Mouse (Mus musculus) heart, postnatal 36 days (tissue): ENCODE measurements around the gene Dhdds. TPM values are rescaled to one million over a fixed set of nuclear protein-coding genes. Genes with fewer than 3 reads are reported as not detected.

ENCODE experiments used
- DNase-seq, 2 experiments: peaks; one replicate each; pipeline ENCODE4 v3.0.0; 2021 to 2022
- intact Hi-C: fragments of 180-260 bp; cut with DNase I; formaldehyde crosslinking; loops from one replicate; pipeline ENCODE4 v1.15.1; 2025
- total RNA-seq, 2 experiments: library from RNA; stranded (reverse); gene quantifications; 2 replicates each; pipeline ENCODE4 v1.2.3; 2021

The Dhdds gene
- 10 to 100 TPM; 29.9 to 32.4 TPM for total RNA-seq

- intact Hi-C loops, result loop anchor here (2.0 kb wide), 1 partner anchor 32 kb away; the partner anchor contains the start of gene Hmgn2
- DNase-seq, result peak; percentile 93 to 94
Measured at GRCm38 (mm10) chr4:134000466-134001438, at the start of gene Dhdds. Gene Dhdds, minus strand, starts transcription at chr4:134000918.

- intact Hi-C loops, result no loop called here
- no peak for DNase-seq
Measured at GRCm38 (mm10) chr4:134047648-134048047, 46.9 kb upstream of the Dhdds start.

DNA sequence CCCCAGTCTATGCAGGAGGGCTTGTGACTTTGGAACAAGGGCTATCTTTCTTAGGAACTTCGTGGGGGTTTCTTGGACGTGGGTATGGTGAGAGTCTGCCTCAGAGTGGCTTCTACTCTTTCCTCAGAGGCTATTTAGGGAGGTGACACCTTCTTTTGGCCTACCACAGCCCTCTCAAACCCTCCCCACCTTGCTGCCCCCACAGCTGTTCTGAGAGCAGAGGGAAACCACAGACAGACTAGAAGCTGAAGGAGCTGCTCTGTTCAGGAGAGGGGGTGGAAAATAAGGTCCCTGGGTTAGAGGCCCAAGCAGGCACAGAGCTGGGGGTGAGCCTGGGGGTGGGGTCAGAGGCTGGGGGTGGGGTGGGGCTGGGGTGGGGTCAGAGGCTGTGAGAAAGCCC lies 42.3 kb upstream of the Dhdds start:
- intact Hi-C loops, result no loop called here
- no peak for DNase-seq

GRCm38 (mm10) chr4:134041317-134042123 lies 40.8 kb upstream of the Dhdds start:
- intact Hi-C loops, result no loop called here
- DNase-seq, result peak in 1 of 2 experiments; percentile 9

- intact Hi-C loops, result loop anchor here (2.0 to 5.0 kb wide), 4 partner anchors 43 to 256 kb away; no protein-coding TSS in a partner anchor
- peak; percentile 69 to 79 for DNase-seq
Measured at GRCm38 (mm10) chr4:134035953-134036352, 35.2 kb upstream of the Dhdds start.

- no peak for DNase-seq
- intact Hi-C loops, result no loop called here
Measured at GRCm38 (mm10) chr4:134025802-134026201, 25.1 kb upstream of the Dhdds start.

DNA sequence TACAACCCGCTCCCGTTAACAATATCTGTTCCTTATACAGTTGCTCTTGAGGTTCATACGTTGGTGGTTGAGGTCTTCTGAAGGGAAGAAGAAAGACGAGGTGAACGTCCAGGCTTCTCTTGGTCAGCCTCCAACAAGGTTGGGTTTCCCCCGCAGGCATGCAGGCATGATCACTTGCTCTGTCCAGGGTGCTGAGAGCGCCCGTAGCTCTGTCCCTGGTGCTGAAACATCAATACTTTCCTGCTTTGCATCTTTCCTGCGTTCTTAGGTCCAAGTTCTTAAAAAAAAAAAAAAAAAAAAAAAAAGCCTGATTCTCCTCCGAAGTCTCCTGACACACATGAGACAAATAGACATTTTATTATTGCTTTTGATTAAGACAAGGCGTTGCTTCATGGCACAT lies 19.9 kb upstream of the Dhdds start:
- intact Hi-C loops, result no loop called here
- DNase-seq, result peak; percentile 78 to 87

DNA sequence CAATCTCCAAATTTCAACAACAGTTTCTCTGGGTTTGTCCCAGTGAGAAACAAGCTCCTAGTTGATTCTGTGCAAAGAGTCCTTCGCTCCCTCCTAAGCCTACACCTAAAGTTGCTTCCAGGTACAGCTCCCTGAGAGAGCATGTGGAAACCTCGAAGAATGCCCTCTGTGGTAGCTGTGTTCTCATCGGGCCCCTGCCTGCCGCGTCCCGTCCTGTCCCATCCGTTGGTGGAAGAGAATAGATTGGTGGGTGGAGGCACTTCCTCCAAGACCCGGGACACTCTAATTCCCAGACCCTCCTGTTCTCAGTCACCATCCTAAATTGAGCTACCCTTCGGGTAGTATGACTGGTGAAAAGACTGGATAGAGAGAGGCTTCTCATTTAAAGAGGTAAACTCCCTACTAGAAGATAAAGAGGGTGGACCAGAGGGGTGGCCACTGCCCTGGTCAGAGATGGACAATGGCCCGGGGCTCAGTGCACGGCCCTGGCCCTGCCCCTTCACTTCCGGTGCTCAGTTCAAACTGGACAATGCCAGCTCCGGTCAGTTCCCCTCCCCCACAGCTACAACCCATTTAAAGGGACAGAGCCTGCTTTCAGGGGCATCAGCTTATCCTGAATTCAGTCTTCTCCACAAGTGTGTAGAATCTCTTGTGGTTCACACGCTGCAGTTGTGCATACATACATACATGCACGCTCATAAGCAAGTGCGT lies 19.1 kb upstream of the Dhdds start:
- no peak for DNase-seq
- intact Hi-C loops, result no loop called here

GRCm38 (mm10) chr4:134019210-134019609 lies 18.5 kb upstream of the Dhdds start:
- DNase-seq, result no peak
- intact Hi-C loops, result no loop called here

DNA sequence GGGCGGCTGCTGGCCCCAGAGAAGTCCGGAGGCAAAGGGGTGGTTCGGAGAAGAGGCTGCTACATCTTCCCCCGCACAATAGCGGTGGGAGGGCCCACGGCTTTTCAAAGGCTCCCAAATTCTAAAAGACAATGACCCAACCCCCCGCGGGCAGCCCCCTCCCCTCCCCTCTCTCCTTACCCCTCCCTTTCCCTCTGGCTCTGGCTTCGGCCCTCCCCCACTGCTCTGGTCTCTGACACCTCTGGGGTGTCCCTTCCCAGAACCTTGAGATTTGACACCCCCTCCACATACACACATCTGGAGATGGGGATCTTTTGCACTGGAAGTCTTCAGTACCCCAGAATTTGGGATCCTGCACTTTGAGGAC lies 18.0 kb upstream of the Dhdds start, which contains the start of gene Lin28a:
Lin28a (minus strand) TSS at position 63 of the 367 bp plus-strand sequence.
- no peak for DNase-seq
- intact Hi-C loops, result no loop called here

DNA sequence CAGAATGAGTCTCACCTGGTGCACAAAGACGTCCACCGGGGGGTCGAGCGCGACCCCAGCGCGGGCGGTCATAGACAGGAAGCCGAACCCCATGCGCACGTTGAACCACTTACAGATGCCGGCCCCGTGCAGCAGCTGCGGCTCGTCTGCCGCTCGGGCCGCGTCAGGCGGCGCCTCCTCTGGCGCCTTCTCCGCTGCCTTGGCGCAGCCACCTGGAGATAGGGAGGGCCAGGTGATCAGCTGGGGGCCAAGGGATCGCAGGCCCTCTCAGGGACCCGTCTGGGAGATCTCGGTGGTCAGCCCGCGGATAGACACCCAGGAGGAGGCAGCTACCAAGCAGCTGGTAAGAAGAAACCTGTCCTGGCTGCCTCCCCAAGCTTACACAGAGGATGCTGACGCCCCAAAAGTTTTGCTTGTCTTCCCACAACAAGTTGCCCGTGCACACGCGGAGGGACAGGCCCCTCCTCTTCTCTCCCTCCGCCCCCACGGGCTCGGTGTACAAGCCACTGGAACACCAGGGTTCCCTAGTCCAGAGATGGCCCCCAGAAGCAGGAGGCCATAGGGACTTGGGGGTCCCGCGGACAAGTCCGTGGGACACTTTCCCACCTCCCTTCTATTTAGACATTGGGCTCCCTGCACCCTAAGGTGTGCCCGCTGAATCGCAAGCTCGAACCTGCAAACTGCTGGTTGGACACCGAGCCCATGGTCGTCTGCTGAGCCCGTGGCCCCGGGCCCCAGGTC lies 17.5 kb upstream of the Dhdds start:
- DNase-seq, result no peak
- intact Hi-C loops, result no loop called here

DNA sequence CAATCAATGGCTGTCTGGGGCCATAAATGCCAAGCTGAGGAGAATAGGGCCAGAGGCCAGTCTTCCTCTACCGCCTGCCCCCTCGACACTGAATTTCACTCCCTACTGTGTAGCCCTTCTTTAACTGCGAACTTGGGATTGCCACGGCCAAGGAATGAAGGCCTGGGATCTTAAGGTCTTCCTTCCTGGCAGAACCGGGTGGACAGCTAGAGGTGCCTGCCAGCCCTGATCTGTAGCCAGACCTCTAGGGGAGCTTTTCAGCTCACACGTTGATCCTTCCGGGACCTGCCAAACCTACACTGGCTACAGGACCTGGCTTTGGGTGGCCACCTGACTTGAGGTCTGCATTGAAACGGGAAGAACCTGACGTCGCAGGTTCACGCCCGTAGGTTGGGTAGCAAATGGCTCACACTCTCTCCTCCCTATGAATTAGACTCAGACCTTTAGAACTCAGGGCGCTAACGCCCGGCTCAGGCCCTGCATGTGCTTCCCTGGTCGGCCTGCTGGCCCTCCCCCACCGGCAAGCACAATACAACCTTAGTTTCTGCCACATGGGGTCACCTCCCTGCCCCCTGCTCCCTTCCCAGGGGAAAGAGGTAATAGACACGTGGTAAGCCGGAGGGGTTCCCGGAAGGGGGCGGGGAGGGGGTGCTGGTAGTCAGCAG lies 16.6 kb upstream of the Dhdds start:
- intact Hi-C loops, result no loop called here
- no peak for DNase-seq

DNA sequence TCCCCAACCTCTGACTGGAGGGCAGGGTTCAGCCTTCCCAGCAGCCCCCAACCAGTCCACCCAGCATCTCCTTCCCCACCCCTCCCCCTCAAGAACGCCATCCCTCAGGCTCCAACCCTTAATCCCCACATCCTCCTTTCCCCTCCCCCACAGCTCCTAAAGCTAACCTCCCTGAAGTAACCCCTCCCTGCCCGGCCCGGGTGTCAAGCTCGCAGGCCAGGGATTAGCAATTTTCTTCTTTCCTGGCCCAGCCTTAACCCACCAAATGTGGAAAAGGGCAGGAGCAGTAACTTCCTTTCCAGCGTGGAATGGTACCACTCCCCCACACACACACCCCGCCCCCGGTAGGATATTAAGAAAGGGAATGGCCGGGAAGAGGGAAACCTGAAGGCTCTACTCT lies 16.0 kb upstream of the Dhdds start:
- intact Hi-C loops, result no loop called here
- no peak for DNase-seq

DNA sequence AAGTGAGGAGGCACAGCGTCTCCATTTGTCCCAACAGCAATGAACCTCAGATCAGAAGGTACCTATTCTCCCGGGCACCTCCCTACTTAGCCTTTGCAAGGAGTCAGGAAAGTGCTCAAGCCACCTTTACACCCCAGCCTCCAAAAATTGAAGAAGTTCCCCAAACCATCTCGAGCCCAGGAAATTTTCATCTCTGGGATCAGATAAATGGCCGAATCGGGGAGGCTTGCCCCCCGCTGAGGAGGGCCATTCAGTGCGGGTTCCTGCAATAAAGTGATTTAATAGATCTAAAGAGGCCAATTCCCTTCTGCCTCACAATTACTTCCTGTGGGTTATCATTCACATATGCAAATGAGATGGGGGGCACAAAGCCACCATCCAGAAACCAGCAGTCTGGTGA lies 15.5 kb upstream of the Dhdds start:
- DNase-seq, result no peak
- intact Hi-C loops, result no loop called here

GRCm38 (mm10) chr4:134012858-134013528 lies 12.3 kb upstream of the Dhdds start:
- DNase-seq, result peak in 1 of 2 experiments; percentile 17
- intact Hi-C loops, result no loop called here

GRCm38 (mm10) chr4:134011450-134012414 lies 11.0 kb upstream of the Dhdds start:
- intact Hi-C loops, result no loop called here
- no peak for DNase-seq

DNA sequence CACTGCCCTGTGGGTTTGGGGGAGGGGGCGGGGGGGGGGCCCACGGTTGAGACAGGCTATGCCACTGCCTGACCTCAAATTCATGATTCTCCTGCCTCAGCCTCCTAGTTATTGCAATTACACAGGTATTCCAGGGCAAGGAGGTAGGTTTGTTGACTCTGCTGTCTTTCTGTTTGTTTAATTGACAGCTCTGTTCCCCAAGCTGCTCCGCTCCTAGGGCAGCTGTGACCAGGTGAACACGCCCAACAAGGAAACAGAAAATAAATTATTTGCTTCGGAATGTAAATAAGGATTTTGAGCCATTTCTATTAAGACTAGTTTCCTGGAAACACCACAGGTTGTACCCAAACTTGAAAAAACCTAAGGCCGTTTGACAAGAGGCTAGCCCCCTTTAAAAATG lies 9.0 kb upstream of the Dhdds start:
- intact Hi-C loops, result no loop called here
- DNase-seq, result no peak

GRCm38 (mm10) chr4:134006845-134007244 lies 6.1 kb upstream of the Dhdds start:
- no peak for DNase-seq
- intact Hi-C loops, result no loop called here
